Mouse (Mus musculus) testis, adult 2 months (tissue): ENCODE measurements around the gene Ralgapa2.

Source experiments
- CTCF ChIP-seq: fragments of 200-500 bp; IDR thresholded peaks from 2 replicates; pipeline ENCODE4 v1.5.1; 2012; ENCODE audit warnings: low read depth, mild to moderate bottlenecking, inconsistent platforms, low read length, moderate library complexity; ENCODE audit not compliant: control insufficient read depth, insufficient read depth, insufficient replicate concordance
- POLR2A ChIP-seq: fragments of 200-500 bp; IDR thresholded peaks from 2 replicates; pipeline ENCODE4 v1.6.1; 2012; ENCODE audit warnings: low read depth, mild to moderate bottlenecking, inconsistent platforms, low read length, moderate library complexity; ENCODE audit not compliant: control insufficient read depth

GRCm38 (mm10) chr2:146524685-146525415, 12.7 kb upstream of the Ralgapa2 start:
- no peak for TF ChIP-seq CTCF
- TF ChIP-seq POLR2A = no peak
